Mouse (Mus musculus): ENCODE measurements around the gene Irf2bp2. TPM values are rescaled to one million over a fixed set of nuclear protein-coding genes. Genes with fewer than 3 reads are reported as not detected.

Irf2bp2 gene
- polyA plus RNA-seq (2015; fragmentation: Nextera tagmentation; extraction: Ambion mirVana) = 12.6 TPM in 2 replicates

DNA sequence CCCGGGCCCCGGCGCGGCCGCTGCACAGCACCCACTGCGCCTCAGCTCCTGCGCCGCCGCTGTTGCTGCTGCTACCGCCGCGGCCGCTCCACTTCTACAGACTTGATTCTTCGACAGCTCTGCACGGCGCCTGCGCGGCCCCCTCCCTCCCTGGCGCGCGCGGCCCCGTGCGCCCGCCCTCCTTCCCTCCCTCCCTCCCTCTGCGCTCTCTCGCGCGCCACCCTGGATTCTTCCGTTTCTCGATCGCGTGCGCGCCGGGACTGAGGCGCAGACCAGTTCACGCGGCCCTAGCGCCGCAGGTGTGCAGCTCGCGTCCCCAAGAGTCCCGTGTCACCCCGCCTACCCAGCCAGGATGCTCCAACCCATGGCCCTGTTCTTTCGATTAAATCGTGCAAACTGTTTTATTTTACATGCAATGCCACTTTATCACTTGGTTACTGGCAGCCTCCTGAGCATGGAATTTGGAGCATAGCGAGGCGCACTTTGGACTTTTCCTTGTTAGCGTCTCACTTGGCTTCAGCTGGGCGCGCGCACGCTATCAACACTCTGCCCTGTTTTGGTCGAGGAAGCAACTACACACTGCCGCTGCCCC is at the start of gene Irf2bp2:
Gene Irf2bp2 (minus strand): TSS at position 98 of the 592 bp plus-strand sequence.
- peaks cover 5% of the 10 kb centered on the region; the same call in 1 of the 2 replicates for H3K36me3 ChIP-seq
- H3K4me3 ChIP-seq = peak within 1 kb of the TSS; percentile 87
- peak within 1 kb of the TSS; percentile 100 for H3K27ac ChIP-seq
- H3K4me1 ChIP-seq = peaks cover 39% of the 10 kb centered on the region
- no peaks in the 10 kb centered on the region for H3K27me3 ChIP-seq
- ATAC-seq (ENCODE audit: borderline replicate concordance, extremely low read depth, low FRiP score, low TSS enrichment) = peak; percentile 66
- WGBS = under 1% methylated on average over 55 of the region's 56 CpGs
- peak within 1 kb of the TSS; percentile 89 for H3K9ac ChIP-seq
- peak within 1 kb of the TSS; percentile 81 for H3K4me2 ChIP-seq
- no peaks in the 10 kb centered on the region for H3K9me3 ChIP-seq

DNA sequence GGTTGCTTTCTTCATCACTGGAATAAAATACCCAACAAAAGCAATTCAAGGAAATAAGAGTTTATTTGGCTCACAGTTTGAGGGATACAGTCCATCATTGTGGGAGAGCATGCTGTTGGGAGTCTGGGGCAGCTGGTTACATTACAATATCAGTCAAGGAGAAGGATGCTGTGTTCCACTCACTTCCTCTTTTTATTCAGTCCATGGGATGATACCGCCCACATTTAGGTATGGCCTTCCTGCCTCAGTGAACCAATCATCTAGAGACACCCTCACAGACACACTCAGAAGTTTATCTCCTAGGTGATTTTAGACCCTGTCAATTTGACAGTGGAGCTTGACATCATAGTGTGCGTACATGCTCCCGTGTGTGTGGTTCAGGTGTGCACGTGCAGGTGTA is 48.9 kb upstream of the Irf2bp2 start:
- no peak for ATAC-seq (ENCODE audit: borderline replicate concordance, extremely low read depth, low FRiP score, low TSS enrichment)
- Histone ChIP-seq H3K4me2 (no peak overlapping the region), H3K9me3 (no peaks in the 10 kb centered on the region), H3K36me3 (no peaks in the 10 kb centered on the region), H3K4me1 (peaks cover 13% of the 10 kb centered on the region), H3K9ac (no peak overlapping the region), H3K4me3 (no peak overlapping the region), H3K27ac (no peak overlapping the region), H3K27me3 (no peaks in the 10 kb centered on the region)
- WGBS = 93% methylated on average over 4 of the region's 4 CpGs

DNA sequence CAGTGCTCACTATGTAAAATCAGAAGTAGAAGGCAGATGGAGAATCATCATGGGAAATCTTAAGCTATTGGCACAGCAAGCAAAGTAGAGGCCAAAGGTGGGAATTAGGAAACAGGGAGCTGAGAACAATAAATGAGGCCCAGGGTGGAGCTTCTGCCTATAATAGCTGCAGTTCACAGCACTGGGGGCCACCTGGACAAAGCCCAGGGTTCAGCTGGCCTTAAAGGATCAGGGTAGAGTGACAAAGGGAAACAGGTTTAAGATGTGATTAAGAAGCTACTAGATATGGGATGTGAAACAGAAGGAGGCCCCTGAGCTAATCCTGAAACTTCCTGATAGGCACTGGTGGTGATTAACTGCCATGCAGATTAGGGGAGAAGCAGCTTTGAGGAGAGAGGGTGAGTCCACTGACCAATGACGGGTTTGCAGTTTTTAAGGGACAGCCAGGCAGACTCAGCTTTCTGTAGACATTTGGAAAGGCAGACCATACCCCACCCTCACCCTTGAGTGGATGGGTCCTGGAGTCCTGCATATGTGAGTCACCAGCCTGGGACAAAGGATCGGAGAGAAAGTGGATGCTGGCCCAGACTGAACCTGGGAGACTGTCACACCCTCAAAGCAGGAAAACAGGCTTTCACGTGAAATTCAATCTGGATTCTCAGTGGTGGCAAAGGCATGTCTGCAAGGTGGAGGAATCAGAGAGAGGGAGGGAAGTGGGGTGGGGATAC is 47.9 kb upstream of the Irf2bp2 start:
- Histone ChIP-seq H3K27ac (no peak overlapping the region), H3K9me3 (no peaks in the 10 kb centered on the region), H3K4me3 (no peak overlapping the region), H3K36me3 (no peaks in the 10 kb centered on the region), H3K4me1 (peaks cover 8% of the 10 kb centered on the region), H3K4me2 (no peak overlapping the region), H3K27me3 (no peaks in the 10 kb centered on the region), H3K9ac (no peak overlapping the region)
- no peak for ATAC-seq (ENCODE audit: borderline replicate concordance, extremely low read depth, low FRiP score, low TSS enrichment)
- WGBS = 72% methylated on average over 3 of the region's 3 CpGs

DNA sequence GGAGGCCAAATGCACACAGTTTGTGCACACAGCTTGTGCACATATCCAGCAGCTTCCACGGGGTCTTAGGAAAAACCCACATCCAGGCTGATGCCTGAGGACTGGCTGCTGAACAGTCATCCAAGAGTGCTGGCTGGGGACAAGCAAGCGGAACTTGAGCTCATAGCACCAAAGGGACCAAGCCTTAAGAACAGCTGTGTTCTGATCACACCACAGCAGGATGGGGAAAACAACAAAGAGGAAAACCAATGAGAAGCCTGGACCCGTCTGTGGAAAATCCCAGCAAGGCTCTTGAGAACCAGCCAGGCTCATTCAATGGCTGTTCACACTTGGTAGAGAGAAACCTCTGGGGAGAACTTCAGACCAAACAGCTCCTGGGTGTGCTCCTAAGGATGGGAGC is 45.4 kb upstream of the Irf2bp2 start:
- Histone ChIP-seq H3K4me2 (no peak overlapping the region), H3K27ac (no peak overlapping the region), H3K9ac (no peak overlapping the region), H3K4me3 (no peak overlapping the region), H3K27me3 (no peaks in the 10 kb centered on the region), H3K36me3 (no peaks in the 10 kb centered on the region), H3K9me3 (no peaks in the 10 kb centered on the region), H3K4me1 (peaks cover 15% of the 10 kb centered on the region; the same call in 1 of the 2 replicates)
- ATAC-seq (ENCODE audit: borderline replicate concordance, extremely low read depth, low FRiP score, low TSS enrichment) = no peak
- 61% methylated on average over 3 of the region's 3 CpGs for WGBS

DNA sequence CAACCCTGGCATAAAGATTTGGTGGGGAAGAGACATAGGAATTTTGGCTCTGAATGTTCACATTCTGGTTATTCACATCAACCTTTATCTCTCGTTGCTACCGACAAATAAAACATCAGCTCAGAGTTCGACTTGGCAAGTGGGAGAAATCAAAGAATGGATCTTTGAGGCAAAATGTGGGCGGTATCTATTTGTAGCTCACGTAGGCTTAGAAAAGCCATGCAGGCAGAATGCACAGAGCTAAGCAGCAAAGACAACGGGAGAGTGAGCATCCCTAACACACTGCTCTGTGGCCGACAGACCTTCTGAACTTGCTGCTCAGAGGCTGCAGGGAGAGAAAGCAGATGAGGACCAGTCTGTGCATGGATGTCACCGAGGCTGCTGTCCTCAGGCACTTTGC is 44.2 kb upstream of the Irf2bp2 start:
- no peak for ATAC-seq (ENCODE audit: borderline replicate concordance, extremely low read depth, low FRiP score, low TSS enrichment)
- H3K36me3 ChIP-seq = no peaks in the 10 kb centered on the region
- H3K4me1 ChIP-seq = peaks cover 25% of the 10 kb centered on the region; the same call in 1 of the 2 replicates
- no peak overlapping the region for H3K4me2 ChIP-seq
- no peak overlapping the region for H3K9ac ChIP-seq
- H3K27me3 ChIP-seq = no peaks in the 10 kb centered on the region
- no peak overlapping the region for H3K4me3 ChIP-seq
- no peaks in the 10 kb centered on the region for H3K9me3 ChIP-seq
- no peak overlapping the region for H3K27ac ChIP-seq
- 54% methylated on average over 8 of the region's 8 CpGs for WGBS

DNA sequence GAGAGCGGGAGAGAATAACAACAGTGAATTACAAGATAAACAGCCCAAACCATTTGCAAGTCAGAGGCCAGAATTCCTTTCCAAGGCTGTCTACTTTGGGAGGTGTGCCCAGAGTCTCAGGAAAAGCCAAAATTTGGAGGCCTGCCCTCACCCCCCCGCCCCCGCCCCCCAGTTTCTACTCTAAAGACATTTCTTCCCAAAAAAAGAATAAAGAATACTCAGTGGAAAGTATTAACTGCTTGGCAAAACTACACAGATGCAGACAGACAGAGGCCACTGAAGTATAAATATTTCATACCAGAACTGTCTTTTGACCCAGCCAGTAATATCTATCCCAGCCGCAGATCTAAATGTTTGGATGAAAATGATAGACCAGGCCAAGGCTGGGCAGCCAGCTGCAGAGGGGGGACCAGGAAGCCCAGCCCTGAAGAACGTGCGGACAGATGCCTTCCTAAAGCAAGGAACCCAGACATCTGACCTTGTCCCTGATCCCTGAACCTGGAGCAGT is 40.8 kb upstream of the Irf2bp2 start:
- Histone ChIP-seq H3K4me2 (no peak overlapping the region), H3K9me3 (peaks cover 8% of the 10 kb centered on the region; the same call in 1 of the 2 replicates), H3K4me1 (peaks cover 25% of the 10 kb centered on the region; the same call in 1 of the 2 replicates), H3K27me3 (no peaks in the 10 kb centered on the region), H3K4me3 (no peak overlapping the region), H3K36me3 (no peaks in the 10 kb centered on the region), H3K27ac (peak overlapping the region; percentile 81), H3K9ac (no peak overlapping the region)
- peak; percentile 92 for ATAC-seq (ENCODE audit: borderline replicate concordance, extremely low read depth, low FRiP score, low TSS enrichment)
- WGBS = 32% methylated on average over 6 of the region's 6 CpGs

DNA sequence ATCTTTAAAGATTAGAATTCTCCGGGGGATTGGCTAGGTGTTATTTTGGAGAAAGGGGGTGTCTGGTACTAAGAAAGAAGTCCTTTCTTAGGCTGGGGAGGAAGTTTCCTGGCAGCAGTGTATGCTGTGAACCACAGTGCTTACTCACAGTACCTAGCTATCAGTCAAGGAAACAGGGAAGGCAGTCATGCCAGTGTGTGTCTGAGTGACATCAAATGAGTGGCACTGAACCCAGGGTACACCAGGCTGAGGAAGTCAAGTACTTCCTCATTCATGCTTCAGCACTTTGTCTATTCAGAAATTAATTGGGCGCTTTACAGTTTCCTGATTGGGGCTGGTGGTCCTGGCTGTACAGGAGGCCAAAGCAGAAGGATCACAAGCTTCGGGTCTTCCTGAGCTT is 34.8 kb upstream of the Irf2bp2 start:
- Histone ChIP-seq H3K4me1 (peaks cover 4% of the 10 kb centered on the region; the same call in 1 of the 2 replicates), H3K36me3 (no peaks in the 10 kb centered on the region), H3K4me3 (no peak overlapping the region), H3K9ac (no peak overlapping the region), H3K27me3 (no peaks in the 10 kb centered on the region), H3K9me3 (peaks cover 8% of the 10 kb centered on the region; the same call in 1 of the 2 replicates), H3K27ac (no peak overlapping the region), H3K4me2 (no peak overlapping the region)
- 73% methylated on average over 3 of the region's 3 CpGs for WGBS
- ATAC-seq (ENCODE audit: borderline replicate concordance, extremely low read depth, low FRiP score, low TSS enrichment) = no peak

DNA sequence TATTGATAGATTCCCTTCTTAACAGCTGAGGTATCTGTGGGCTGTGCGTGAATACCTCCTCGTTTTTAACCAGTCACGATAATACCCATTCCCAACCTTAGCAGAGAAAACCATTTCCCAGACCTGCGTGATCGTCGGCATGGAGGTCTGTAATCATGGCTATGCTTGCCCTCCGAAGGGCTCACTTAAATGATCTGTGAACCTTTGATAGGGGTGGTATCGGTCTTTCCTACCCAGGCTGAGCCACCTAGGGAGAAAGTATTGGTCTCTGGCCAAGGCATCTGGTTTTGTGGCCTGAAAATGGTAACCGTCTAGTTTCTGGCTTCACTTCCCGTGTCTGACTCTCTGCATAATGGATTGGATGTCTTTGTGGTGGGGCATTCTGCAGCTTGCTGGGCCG is 32.6 kb upstream of the Irf2bp2 start:
- ATAC-seq (ENCODE audit: borderline replicate concordance, extremely low read depth, low FRiP score, low TSS enrichment) = no peak

DNA sequence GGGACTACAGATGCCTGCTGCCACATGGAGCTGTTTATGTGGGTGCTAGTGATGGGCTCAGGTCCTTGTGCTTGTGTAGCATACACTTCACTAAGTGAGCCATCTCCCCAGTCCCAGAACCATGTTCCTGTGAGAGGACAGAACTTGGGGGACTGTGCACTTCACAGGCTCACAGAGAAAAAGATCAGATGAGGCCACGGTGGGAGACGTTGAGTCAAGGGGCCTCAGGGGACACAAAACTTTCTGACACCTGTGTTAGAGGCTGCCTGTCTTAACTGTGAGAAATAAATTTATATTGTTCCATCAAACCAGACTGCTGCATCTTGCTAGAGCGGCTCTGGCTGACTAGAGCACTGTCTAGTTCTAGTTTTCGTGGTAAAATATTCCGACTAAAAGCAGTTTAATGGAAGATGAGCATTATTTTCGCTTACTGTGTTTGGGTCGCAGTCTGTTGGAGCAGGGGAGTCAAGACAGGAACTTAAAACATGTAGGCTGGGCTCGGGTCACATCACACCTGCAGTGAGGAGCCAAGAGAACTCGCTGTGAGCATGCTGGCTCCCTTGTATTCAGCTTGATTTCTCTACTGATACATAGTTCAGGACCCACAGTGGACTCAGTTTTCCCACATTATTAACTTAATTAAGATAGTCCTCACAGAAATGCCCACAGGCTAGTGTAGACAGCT is 28.5 kb upstream of the Irf2bp2 start:
- Histone ChIP-seq H3K9ac (no peak overlapping the region), H3K9me3 (no peaks in the 10 kb centered on the region), H3K36me3 (no peaks in the 10 kb centered on the region), H3K27ac (no peak overlapping the region), H3K4me1 (peaks cover 8% of the 10 kb centered on the region; the same call in 1 of the 2 replicates), H3K27me3 (no peaks in the 10 kb centered on the region), H3K4me2 (no peak overlapping the region), H3K4me3 (no peak overlapping the region)
- WGBS = 80% methylated on average over 9 of the region's 9 CpGs
- ATAC-seq (ENCODE audit: borderline replicate concordance, extremely low read depth, low FRiP score, low TSS enrichment) = no peak

More for the DNA sequence above, 32.6 kb upstream of the Irf2bp2 start:
- no peaks in the 10 kb centered on the region for H3K4me1 ChIP-seq
- no peaks in the 10 kb centered on the region for H3K27me3 ChIP-seq
- no peak overlapping the region for H3K27ac ChIP-seq
- no peak overlapping the region for H3K9ac ChIP-seq
- WGBS = 81% methylated on average over 11 of the region's 11 CpGs
- no peak overlapping the region for H3K4me2 ChIP-seq
- no peaks in the 10 kb centered on the region for H3K36me3 ChIP-seq
- peaks cover 8% of the 10 kb centered on the region; the same call in 1 of the 2 replicates for H3K9me3 ChIP-seq
- H3K4me3 ChIP-seq = no peak overlapping the region

DNA sequence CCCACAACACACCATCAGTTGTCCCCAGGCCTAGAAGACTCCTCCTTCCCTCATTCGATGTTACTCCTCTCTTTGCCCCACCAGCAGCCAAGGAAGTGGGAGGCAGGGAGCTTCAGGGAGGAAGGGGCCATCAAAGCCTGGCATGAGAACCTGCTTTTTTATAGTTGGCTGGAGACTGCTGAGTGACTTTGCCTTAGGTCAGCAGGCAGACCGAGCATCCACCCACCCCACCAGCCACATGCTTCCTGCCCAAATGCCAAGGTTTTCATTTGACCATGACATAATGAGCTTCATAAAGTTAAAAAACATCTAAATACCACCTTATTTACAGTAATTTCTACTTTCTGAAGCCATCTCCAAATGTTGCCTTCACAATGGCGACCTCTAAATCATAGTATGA is 26.9 kb upstream of the Irf2bp2 start:
- Histone ChIP-seq H3K4me1 (peaks cover 14% of the 10 kb centered on the region), H3K36me3 (no peaks in the 10 kb centered on the region), H3K27ac (no peak overlapping the region), H3K9ac (no peak overlapping the region), H3K27me3 (no peaks in the 10 kb centered on the region), H3K4me2 (no peak overlapping the region), H3K9me3 (no peaks in the 10 kb centered on the region), H3K4me3 (no peak overlapping the region)
- no peak for ATAC-seq (ENCODE audit: borderline replicate concordance, extremely low read depth, low FRiP score, low TSS enrichment)
- 68% methylated on average over 3 of the region's 3 CpGs for WGBS

DNA sequence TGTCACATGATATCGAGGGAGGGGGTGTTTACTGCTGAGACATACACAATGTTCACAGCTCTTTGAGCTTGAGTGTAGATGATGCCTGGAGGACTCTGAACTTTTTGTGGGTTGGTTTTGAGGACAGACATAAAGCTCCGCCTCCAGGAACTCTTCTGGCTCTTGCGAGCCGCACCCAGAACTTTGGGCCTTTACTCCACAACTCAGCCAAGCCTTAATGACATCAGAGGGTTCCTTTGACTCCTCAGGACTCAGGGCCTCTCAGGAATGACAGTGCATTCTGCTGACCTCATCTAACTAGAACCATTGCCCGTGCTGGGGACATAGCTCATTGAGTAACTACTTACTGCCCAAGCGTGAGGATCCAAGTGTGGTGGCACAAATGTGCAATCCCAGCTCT is 25.7 kb upstream of the Irf2bp2 start:
- no peak for ATAC-seq (ENCODE audit: borderline replicate concordance, extremely low read depth, low FRiP score, low TSS enrichment)
- Histone ChIP-seq H3K4me3 (no peak overlapping the region), H3K27me3 (no peaks in the 10 kb centered on the region), H3K9me3 (no peaks in the 10 kb centered on the region), H3K36me3 (no peaks in the 10 kb centered on the region), H3K4me2 (no peak overlapping the region), H3K9ac (no peak overlapping the region), H3K27ac (no peak overlapping the region), H3K4me1 (peaks cover 26% of the 10 kb centered on the region)
- 82% methylated on average over 6 of the region's 6 CpGs for WGBS

DNA sequence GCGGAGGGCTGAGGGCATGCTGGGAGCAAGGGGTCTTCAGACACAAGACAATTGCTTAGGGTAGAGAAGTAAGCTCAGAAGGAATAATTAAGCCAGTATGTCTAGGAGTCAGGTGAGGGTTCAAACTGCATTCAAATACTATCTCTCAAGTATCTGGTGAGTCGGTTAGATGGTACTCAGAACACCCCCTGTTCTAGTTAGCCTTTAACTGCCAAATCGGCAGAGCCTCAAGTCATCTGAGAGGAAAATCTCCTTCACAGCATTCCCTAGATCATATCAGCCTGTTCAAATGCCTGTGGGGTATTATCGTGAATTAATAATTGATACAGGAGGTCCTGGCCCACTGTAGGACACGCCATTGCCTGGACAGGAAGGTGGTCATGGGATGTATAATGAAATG is 23.9 kb upstream of the Irf2bp2 start:
- Histone ChIP-seq H3K4me2 (no peak overlapping the region), H3K27me3 (no peaks in the 10 kb centered on the region), H3K36me3 (no peaks in the 10 kb centered on the region), H3K4me1 (peaks cover 40% of the 10 kb centered on the region), H3K9me3 (no peaks in the 10 kb centered on the region), H3K9ac (no peak overlapping the region), H3K27ac (no peak overlapping the region), H3K4me3 (no peak overlapping the region)
- ATAC-seq (ENCODE audit: borderline replicate concordance, extremely low read depth, low FRiP score, low TSS enrichment) = no peak
- WGBS = 78% methylated on average over 5 of the region's 5 CpGs
